Mouse (Mus musculus) bone marrow macrophage, adult 2 months (primary cell): ENCODE data around the gene B4galt1.

Source experiments
- CTCF ChIP-seq: IDR thresholded peaks from 2 replicates; pipeline ENCODE4 v1.5.1; 2012; ENCODE audit warnings: low read depth, mild to moderate bottlenecking, low read length, moderate library complexity
- POLR2A ChIP-seq: IDR thresholded peaks from 2 replicates; pipeline ENCODE4 v1.6.1; 2012; ENCODE audit warnings: mild to moderate bottlenecking, low read depth, low read length, borderline replicate concordance

DNA sequence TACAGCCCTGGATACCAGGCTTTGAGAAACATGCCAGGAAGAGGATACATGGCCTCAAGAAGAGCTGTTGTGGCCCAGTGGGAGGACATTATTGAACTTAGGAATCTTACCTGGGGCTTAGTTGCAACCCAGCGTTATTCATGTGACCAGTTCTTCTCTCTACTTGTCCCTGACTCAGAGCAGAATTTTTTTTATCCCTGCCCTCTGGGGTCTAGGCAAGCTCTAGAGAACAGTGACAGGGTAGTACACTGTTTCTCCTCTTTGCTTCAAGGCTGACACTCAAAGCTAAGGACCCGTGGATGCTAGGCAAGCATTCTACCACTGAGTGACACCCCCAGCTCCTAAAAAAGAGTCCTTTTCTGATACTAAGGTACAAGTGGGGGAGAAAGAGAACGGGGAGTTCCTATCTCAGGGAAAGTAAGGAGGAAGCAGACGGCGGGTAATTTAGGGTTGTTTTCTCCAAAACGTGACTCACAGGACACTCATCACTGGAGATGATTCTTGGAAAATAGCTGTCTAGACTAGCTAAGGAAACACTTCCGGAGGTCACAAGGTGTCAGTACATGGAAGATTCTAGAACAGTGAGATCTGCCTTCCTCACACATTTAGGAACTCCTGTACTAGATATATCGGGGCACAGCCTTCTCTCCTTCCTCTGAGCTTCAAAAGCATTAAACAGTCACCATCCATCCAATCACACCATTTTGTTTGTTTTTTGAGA lies 32.3 kb downstream of the B4galt1 start:
- TF ChIP-seq CTCF (no peak), POLR2A (no peak)
